Comparison of ENCODE assay signal across 12 mouse cellular contexts in the genomic region with DNA sequence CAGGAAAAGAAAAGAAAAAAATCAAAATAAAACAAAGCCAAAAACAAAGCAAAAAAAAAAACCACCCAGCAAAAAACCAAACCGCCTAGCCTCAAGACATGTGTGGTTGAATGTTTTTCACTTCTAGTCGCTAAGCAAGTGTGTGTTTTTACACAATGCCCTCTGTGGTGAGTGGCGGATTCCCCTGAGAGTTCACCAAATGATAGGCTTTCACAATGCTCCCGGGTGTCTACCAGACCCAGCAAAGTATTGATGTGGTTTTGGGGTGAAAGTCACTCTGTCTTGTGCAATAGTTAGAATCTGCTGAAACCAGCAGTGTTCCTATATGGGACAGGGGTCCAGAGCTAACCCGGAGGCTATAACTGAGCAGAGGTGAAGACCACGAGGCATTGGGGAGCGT. TPM values are rescaled to one million over a fixed set of nuclear protein-coding genes. Genes with fewer than 3 reads are reported as not detected.
DNase-seq lines count a peak whose midpoint lies in the region; ATAC-seq lines count a peak whose summit lies in the region.
"Had no signal": no experiment of that assay in that cellular context is flagged by ENCODE, and none has a peak within 500 bp of the region (broad histone marks: within the 10 kb centered on the region; RNA-seq: fewer than 3 reads in every experiment).

No protein-coding gene starts in this region.

- H3K36me3 ChIP-seq in liver, embryonic 11.5 days (ENCODE audit: control insufficient read depth, insufficient read depth, low read length): no peaks in the 10 kb centered on the region
- H3K36me3 ChIP-seq in liver, embryonic 16.5 days (ENCODE audit: control insufficient read depth, insufficient read depth): no peaks in the 10 kb centered on the region
- H3K36me3 ChIP-seq in heart, embryonic 12.5 days: no peaks in the 10 kb centered on the region

- no peak overlapping the region for H3K4me3 ChIP-seq in liver, embryonic 11.5 days (ENCODE audit: low read depth, low read length)
- no peak overlapping the region for H3K4me3 ChIP-seq in liver, embryonic 16.5 days (ENCODE audit: low read depth, low read length)
- no peak overlapping the region for H3K4me3 ChIP-seq in heart, embryonic 12.5 days
- H3K4me3 ChIP-seq: megakaryocyte, embryonic 14.5 days had no signal

- H3K4me1 ChIP-seq in liver, embryonic 11.5 days (replicated peaks; ENCODE audit: control insufficient read depth, insufficient read depth, low read length): no peaks in the 10 kb centered on the region
- H3K4me1 ChIP-seq in liver, embryonic 16.5 days (ENCODE audit: control insufficient read depth, low read depth, low read length): no peaks in the 10 kb centered on the region; the same call in none of the 2 replicates
- H3K4me1 ChIP-seq in heart, embryonic 12.5 days (replicated peaks): peaks cover 22% of the 10 kb centered on the region
- H3K4me1 ChIP-seq: megakaryocyte, embryonic 14.5 days had no signal

- no peaks in the 10 kb centered on the region for H3K27me3 ChIP-seq in liver, embryonic 11.5 days (replicated peaks; ENCODE audit: control insufficient read depth, insufficient read depth, low read length)
- no peaks in the 10 kb centered on the region for H3K27me3 ChIP-seq in liver, embryonic 16.5 days (ENCODE audit: control insufficient read depth, insufficient read depth, low read depth, low read length)
- H3K27me3 ChIP-seq in heart, embryonic 12.5 days (replicated peaks): no peaks in the 10 kb centered on the region; the same call in 1 of the 2 replicates

- no peak overlapping the region for H3K9ac ChIP-seq in liver, embryonic 11.5 days (ENCODE audit: low read depth, low read length)
- H3K9ac ChIP-seq in liver, embryonic 16.5 days (ENCODE audit: low read depth, low read length): no peak overlapping the region
- no peak overlapping the region for H3K9ac ChIP-seq in heart, embryonic 12.5 days

- peak; percentile 11 for DNase-seq in liver
- no peak for DNase-seq in liver, embryonic 11.5 days (ENCODE audit: low spot score)
- peak; percentile 25 to 35 for DNase-seq in thymus, postnatal 10 days (ENCODE audit: low spot score in 2 of 2)
- no peak for DNase-seq in kidney, postnatal 25 days
- DNase-seq in heart, adult 9 months (ENCODE audit: low spot score in 2 of 2): no peak
- DNase-seq: cerebellum, adult 2 months had no signal

- WGBS in liver, embryonic 11.5 days: 63% methylated on average over 7 of the region's 7 CpGs
- 33% methylated on average over 7 of the region's 7 CpGs for WGBS in liver, embryonic 16.5 days (ENCODE audit: insufficient replicate concordance)
- WGBS in heart, embryonic 12.5 days: 82% methylated on average over 7 of the region's 7 CpGs

- no peak overlapping the region for H3K4me2 ChIP-seq in liver, embryonic 11.5 days
- no peak overlapping the region for H3K4me2 ChIP-seq in liver, embryonic 16.5 days (ENCODE audit: low read depth, low read length)
- H3K4me2 ChIP-seq in heart, embryonic 12.5 days: no peak overlapping the region

- no peaks in the 10 kb centered on the region for H3K9me3 ChIP-seq in liver, embryonic 11.5 days (ENCODE audit: control insufficient read depth, low read length)
- no peaks in the 10 kb centered on the region for H3K9me3 ChIP-seq in liver, embryonic 16.5 days (replicated peaks; ENCODE audit: control insufficient read depth, low read length)
- no peaks in the 10 kb centered on the region for H3K9me3 ChIP-seq in heart, embryonic 12.5 days (replicated peaks)
- H3K9me3 ChIP-seq: megakaryocyte, embryonic 14.5 days had no signal

- no peak overlapping the region for H3K27ac ChIP-seq in liver, embryonic 11.5 days (ENCODE audit: low read depth, low read length)
- no peak overlapping the region for H3K27ac ChIP-seq in liver, embryonic 16.5 days (ENCODE audit: low read length)
- H3K27ac ChIP-seq in heart, embryonic 12.5 days (ENCODE audit: poor library complexity, severe bottlenecking): no peak overlapping the region

- no peak for ATAC-seq in liver, embryonic 11.5 days (replicated peaks; ENCODE audit: low FRiP score)
- peak; percentile 95 for ATAC-seq in activated CD4-positive, CD25-positive, alpha-beta regulatory T cell, adult 4 months
- peak; percentile 78 for ATAC-seq in liver, embryonic 16.5 days (ENCODE audit: low read depth)
- ATAC-seq in heart, embryonic 12.5 days (ENCODE audit: insufficient number of reproducible peaks, low FRiP score): no peak

RNA-seq across cellular contexts. Expression of a gene that starts 2.0 kb away (rescaled TPM):
- not detected in 2 replicates for polyA plus RNA-seq in liver, embryonic 11.5 days (2014; fragmentation: Nextera tagmentation; extraction: Ambion mirVana)
- polyA plus RNA-seq in activated CD4-positive, CD25-positive, alpha-beta regulatory T cell, adult 4 months (2017; shearing (Covaris generic)): not detected
- polyA plus RNA-seq in liver, embryonic 16.5 days (2015; fragmentation: Nextera tagmentation; extraction: Ambion mirVana): not detected in 2 replicates
- 0.18 TPM in 1 of 2 replicates, not detected in the other for polyA plus RNA-seq in heart, embryonic 12.5 days (2016; fragmentation: Nextera tagmentation; extraction: Ambion mirVana)
- polyA plus RNA-seq: hindbrain, embryonic 11.5 days; kidney, embryonic 14.5 days had no signal

RNA-seq across cellular contexts. Expression of a gene that starts 16.8 kb away (rescaled TPM):
- polyA plus RNA-seq in liver, embryonic 11.5 days (2014; fragmentation: Nextera tagmentation; extraction: Ambion mirVana): 204 and 227 TPM in 2 replicates
- 10 to 100 TPM; 51.8 to 68.2 TPM for polyA plus RNA-seq in activated CD4-positive, CD25-positive, alpha-beta regulatory T cell, adult 4 months (2017; shearing (Covaris generic))
- 104 and 124 TPM in 2 replicates for polyA plus RNA-seq in liver, embryonic 16.5 days (2015; fragmentation: Nextera tagmentation; extraction: Ambion mirVana)
- polyA plus RNA-seq in heart, embryonic 12.5 days (2016; fragmentation: Nextera tagmentation; extraction: Ambion mirVana): 95.0 and 106 TPM in 2 replicates

RNA-seq across cellular contexts. Expression of a gene that starts 37.1 kb away (rescaled TPM):
- polyA plus RNA-seq in liver, embryonic 11.5 days (2014; fragmentation: Nextera tagmentation; extraction: Ambion mirVana): 189 and 200 TPM in 2 replicates
- polyA plus RNA-seq in activated CD4-positive, CD25-positive, alpha-beta regulatory T cell, adult 4 months (2017; shearing (Covaris generic)): 100 to 1,000 TPM; 399 to 481 TPM
- polyA plus RNA-seq in liver, embryonic 16.5 days (2015; fragmentation: Nextera tagmentation; extraction: Ambion mirVana): 57.0 and 58.0 TPM in 2 replicates
- 195 and 209 TPM in 2 replicates for polyA plus RNA-seq in heart, embryonic 12.5 days (2016; fragmentation: Nextera tagmentation; extraction: Ambion mirVana)

Comparison
In these comparisons a context has a peak if more than half of its experiments do, and no peak if none do; other contexts are left out.
1. DNase-seq: peak in liver (single experiment) and thymus, postnatal 10 days (2 of 2); none in liver, embryonic 11.5 days (single experiment), kidney, postnatal 25 days (0 of 2) and heart, adult 9 months (0 of 2).
2. ATAC-seq: peak in activated CD4-positive, CD25-positive, alpha-beta regulatory T cell, adult 4 months (single experiment) and liver, embryonic 16.5 days (single experiment); none in liver, embryonic 11.5 days (single experiment) and heart, embryonic 12.5 days (single experiment).